Mouse (Mus musculus) liver, adult 2 months (tissue): Measurements from ENCODE around the gene Il17rd.

Source experiments
- CTCF ChIP-seq: fragments of 200-500 bp; IDR thresholded peaks from 2 replicates; pipeline ENCODE4 v1.5.1; 2011; ENCODE audit warnings: low read depth, low read length, control low read depth
- POLR2A ChIP-seq: fragments of 200-500 bp; IDR thresholded peaks from 2 replicates; pipeline ENCODE4 v1.6.1; 2011; ENCODE audit warnings: low read length, control low read depth; ENCODE audit not compliant: insufficient read depth; ENCODE audit errors: extremely low read depth

- TF ChIP-seq CTCF (no peak), POLR2A (no peak)
These were observed 63.0 kb downstream of the Il17rd start for GRCm38 (mm10) chr14:27101735-27102134.
